18 mouse cellular contexts compared by ENCODE assay signal in genomic region chr2:35480073-35480472, GRCm38 (mm10). TPM values are rescaled to one million over a fixed set of nuclear protein-coding genes. Genes with fewer than 3 reads are reported as not detected.
DNase-seq lines count a peak whose midpoint lies in the region; ATAC-seq lines count a peak whose summit lies in the region.
"Had no signal": no experiment of that assay in that cellular context is flagged by ENCODE, and none has a peak within 500 bp of the region (broad histone marks: within the 10 kb centered on the region; RNA-seq: fewer than 3 reads in every experiment).

No protein-coding gene starts in this region.

- H3K36me3 ChIP-seq in heart, embryonic 14.5 days (ENCODE audit: control insufficient read depth, insufficient read depth, low read length): no peaks in the 10 kb centered on the region
- no peaks in the 10 kb centered on the region for H3K36me3 ChIP-seq in liver, embryonic 15.5 days (replicated peaks)
- H3K36me3 ChIP-seq: G1E had no signal

- no peak for ATAC-seq in heart, embryonic 14.5 days (ENCODE audit: insufficient number of reproducible peaks, insufficient read depth, low FRiP score, low read depth)
- peak; percentile 47 for ATAC-seq in CD4-positive, CD25-positive, alpha-beta regulatory T cell, adult 4 months
- peak; percentile 83 for ATAC-seq in common myeloid progenitor, adult 5-6 weeks (replicated peaks; ENCODE audit: low read depth, poor library complexity, severe bottlenecking)
- ATAC-seq in liver, embryonic 15.5 days (ENCODE audit: insufficient read depth): peak; percentile 18; the same call in 1 of the 2 replicates
- ATAC-seq: forebrain, postnatal 0 days; hindbrain, embryonic 16.5 days had no signal

- no peaks in the 10 kb centered on the region for H3K9me3 ChIP-seq in heart, embryonic 14.5 days (ENCODE audit: control insufficient read depth, low read length)
- no peaks in the 10 kb centered on the region for H3K9me3 ChIP-seq in liver, embryonic 15.5 days (replicated peaks)
- H3K9me3 ChIP-seq: G1E had no signal

- H3K4me3 ChIP-seq in heart, embryonic 14.5 days (ENCODE audit: control insufficient read depth in 1 of 2, insufficient read depth in 1 of 2, low read depth in 1 of 2, low read length in 2 of 2): no peak overlapping the region
- H3K4me3 ChIP-seq in liver, embryonic 15.5 days (replicated peaks): no peak overlapping the region
- H3K4me3 ChIP-seq: erythroblast, embryonic 14.5 days had no signal

- peak overlapping the region; percentile 17 to 34; a peak in 2 of 4 replicates for H3K27ac ChIP-seq in heart, embryonic 14.5 days (replicated peaks in 1 of 2; ENCODE audit: control insufficient read depth in 1 of 2, insufficient read depth in 1 of 2, low read depth in 2 of 2, low read length in 2 of 2)
- peak overlapping the region; percentile 53 for H3K27ac ChIP-seq in liver, embryonic 15.5 days (replicated peaks)

- H3K4me1 ChIP-seq in heart, embryonic 14.5 days (ENCODE audit: control insufficient read depth in 2 of 2, insufficient read depth in 2 of 2, low read length in 2 of 2): peaks cover 4 to 19% of the 10 kb centered on the region in 2 experiments; a peak in 3 of 4 replicates
- peaks cover 33% of the 10 kb centered on the region for H3K4me1 ChIP-seq in liver, embryonic 15.5 days (replicated peaks)

- no peak overlapping the region for H3K4me2 ChIP-seq in heart, embryonic 14.5 days (ENCODE audit: low read length)
- no peak overlapping the region for H3K4me2 ChIP-seq in liver, embryonic 15.5 days

- 37% methylated on average over 3 of the region's 3 CpGs for WGBS in heart, embryonic 14.5 days
- 20% methylated on average over 3 of the region's 3 CpGs for WGBS in liver, embryonic 15.5 days (ENCODE audit: insufficient replicate concordance)

- H3K9ac ChIP-seq in heart, embryonic 14.5 days (ENCODE audit: low read length): no peak overlapping the region
- H3K9ac ChIP-seq in liver, embryonic 15.5 days: no peak overlapping the region
- H3K9ac ChIP-seq: forebrain, postnatal 0 days had no signal

- H3K27me3 ChIP-seq in heart, embryonic 14.5 days (ENCODE audit: control insufficient read depth, insufficient read depth, low read length): no peaks in the 10 kb centered on the region
- H3K27me3 ChIP-seq in liver, embryonic 15.5 days: no peaks in the 10 kb centered on the region

- no peak for DNase-seq in heart, postnatal 4 days
- no peak for DNase-seq in embryo, embryonic 9.5 days (ENCODE audit: extremely low spot score)
- no peak for DNase-seq in lung, postnatal 25 days (ENCODE audit: low spot score)
- DNase-seq in frontal cortex, postnatal 14 days (ENCODE audit: low spot score in 2 of 2): no peak
- DNase-seq: adrenal gland, postnatal 10 days; cerebellum, adult 9-11 months; embryo, embryonic 11 days; forebrain, postnatal 0 days; kidney, adult 9 months; lung, adult 2 months; thymus, postnatal 14 days had no signal

RNA-seq across cellular contexts. Expression of gene Ggta1, which starts 17.0 kb away (rescaled TPM):
- 37.9 and 39.4 TPM in 2 replicates for polyA plus RNA-seq in heart, embryonic 14.5 days (2014; fragmentation: Nextera tagmentation; extraction: Ambion mirVana)
- total RNA-seq in heart, postnatal 4 days (2021): 10 to 100 TPM; 21.5 to 22.3 TPM
- polyA plus RNA-seq in CD4-positive, CD25-positive, alpha-beta regulatory T cell, adult 4 months (2017; shearing (Covaris generic)): 10 to 100 TPM; 19.3 to 28.4 TPM
- 64.2 and 72.5 TPM in 2 replicates for total RNA-seq in common myeloid progenitor, adult 5-6 weeks (2017)
- 9.0 and 9.1 TPM in 2 replicates for polyA plus RNA-seq in liver, embryonic 15.5 days (2015; fragmentation: Nextera tagmentation; extraction: Ambion mirVana)
